Mouse (Mus musculus) myocyte (in vitro differentiated cells): ENCODE data around the gene Dennd1a.

Experiments used
- MYOD1 ChIP-seq, 3 experiments: IDR thresholded peaks; one replicate each; pipeline ENCODE4 v1.6.1; 2011; ENCODE audit warnings: control low read depth in 2 of 3, low read depth in 2 of 3, mild to moderate bottlenecking in 2 of 3, moderate library complexity in 1 of 3; ENCODE audit not compliant: insufficient read length in 2 of 3, control insufficient read depth in 1 of 3
- POLR2A ChIP-seq: IDR thresholded peaks from one replicate; pipeline ENCODE4 v1.6.1; 2011; ENCODE audit warnings: low read depth, mild to moderate bottlenecking, control low read depth, moderate library complexity; ENCODE audit not compliant: insufficient read length

GRCm38 (mm10) chr2:37823826-37824225 lies 463.4 kb downstream of the Dennd1a start:
- no peak for TF ChIP-seq POLR2A
- TF ChIP-seq MYOD1 (IDR thresholded peaks at IDR 0.05; ENCODE audit: control insufficient read depth in 1 of 3, insufficient read length in 2 of 3, low read depth in 2 of 3), result no peak
